Mouse (Mus musculus) testis, adult 2 months (tissue): ENCODE results near the gene Mtg2.

Experiments used
- CTCF ChIP-seq: fragments of 200-500 bp; IDR thresholded peaks from 2 replicates; pipeline ENCODE4 v1.5.1; 2012; ENCODE audit warnings: low read depth, mild to moderate bottlenecking, inconsistent platforms, low read length, moderate library complexity; ENCODE audit not compliant: control insufficient read depth, insufficient read depth, insufficient replicate concordance
- POLR2A ChIP-seq: fragments of 200-500 bp; IDR thresholded peaks from 2 replicates; pipeline ENCODE4 v1.6.1; 2012; ENCODE audit warnings: low read depth, mild to moderate bottlenecking, inconsistent platforms, low read length, moderate library complexity; ENCODE audit not compliant: control insufficient read depth

DNA sequence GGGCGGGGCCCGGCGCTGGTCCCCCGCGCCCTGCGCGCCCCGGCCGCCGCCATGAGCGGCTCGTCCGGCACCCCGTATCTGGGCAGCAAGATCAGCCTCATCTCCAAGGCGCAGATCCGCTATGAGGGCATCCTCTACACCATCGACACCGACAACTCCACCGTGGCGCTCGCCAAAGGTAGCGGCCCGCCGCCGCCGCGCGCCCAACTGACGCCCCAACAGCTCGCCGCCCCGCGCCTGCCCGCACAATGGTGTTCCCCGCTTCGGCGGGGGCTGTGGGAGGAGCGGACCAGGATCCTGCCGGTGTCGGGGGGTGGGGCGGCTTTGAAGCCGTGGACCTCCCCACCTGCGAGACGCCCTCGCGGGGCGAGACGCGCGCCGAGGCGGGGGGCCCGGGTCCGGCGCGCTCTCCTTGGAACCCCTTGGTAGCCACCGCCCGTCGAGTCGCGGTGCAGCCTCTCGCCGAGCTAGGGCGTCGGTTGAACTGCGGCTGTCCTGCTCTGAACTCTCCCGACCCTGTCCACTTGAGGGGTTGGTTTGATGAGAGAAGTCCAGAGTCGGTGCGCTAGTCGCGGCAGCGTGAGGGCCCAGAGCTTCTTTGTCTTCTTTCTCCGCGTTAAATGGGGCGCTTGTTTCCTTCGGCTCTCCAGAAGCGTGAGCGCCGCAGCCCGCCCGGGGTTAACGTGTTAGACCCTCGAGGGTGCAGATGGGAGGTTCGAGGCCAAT is 45.1 kb upstream of the Mtg2 start:
- TF ChIP-seq CTCF = no peak
- TF ChIP-seq POLR2A = no peak
